Mouse (Mus musculus) liver, adult 2 months (tissue): Measurements from ENCODE around the gene Ccdc84. TPM values are rescaled to one million over a fixed set of nuclear protein-coding genes. Genes with fewer than 3 reads are reported as not detected.
A peak's percentile ranks its signal among the peaks of the same experiment; 100 is the strongest.

ENCODE experiments used
- DNase-seq: peaks from one replicate; pipeline ENCODE4 v3.0.0-alpha.2; 2011; ENCODE audit warnings: low read depth, low spot score; ENCODE audit errors: extremely low read depth
- H3K27ac ChIP-seq: fragments of 200-500 bp; replicated peaks from 2 replicates; pipeline ENCODE4 v1.5.1; 2012; ENCODE audit warnings: low read depth, mild to moderate bottlenecking, control low read depth, inconsistent platforms, low read length; ENCODE audit not compliant: insufficient read depth
- H3K27me3 ChIP-seq: fragments of 200-500 bp; 2 replicates; pipeline ENCODE4 v1.6.1; 2012; ENCODE audit warnings: mild to moderate bottlenecking, moderate library complexity, low read length, inconsistent platforms; ENCODE audit not compliant: control insufficient read depth, insufficient read depth
- H3K36me3 ChIP-seq: fragments of 200-500 bp; 2 replicates; pipeline ENCODE4 v1.6.1; 2012; ENCODE audit warnings: low read length, inconsistent platforms; ENCODE audit not compliant: control insufficient read depth, insufficient read depth
- H3K4me1 ChIP-seq: fragments of 200-500 bp; 2 replicates; pipeline ENCODE4 v1.6.1; 2011; ENCODE audit warnings: low read length; ENCODE audit not compliant: control insufficient read depth, insufficient read depth
- H3K4me3 ChIP-seq: fragments of 200-500 bp; 2 replicates; pipeline ENCODE4 v1.5.1; 2011; ENCODE audit warnings: low read depth, mild to moderate bottlenecking, control low read depth, low read length, moderate library complexity; ENCODE audit not compliant: insufficient read depth
- H3K79me2 ChIP-seq: fragments of 200-500 bp; 2 replicates; pipeline ENCODE4 v1.6.1; 2012; ENCODE audit warnings: inconsistent platforms, mild to moderate bottlenecking, low read length, moderate library complexity; ENCODE audit not compliant: control insufficient read depth, insufficient read depth
- H3K9ac ChIP-seq: fragments of 200-500 bp; 2 replicates; pipeline ENCODE4 v1.6.1; 2012; ENCODE audit warnings: low read depth, mild to moderate bottlenecking, control low read depth, inconsistent platforms, low read length
- CTCF ChIP-seq: fragments of 200-500 bp; IDR thresholded peaks from 2 replicates; pipeline ENCODE4 v1.5.1; 2011; ENCODE audit warnings: low read depth, low read length, control low read depth
- POLR2A ChIP-seq: fragments of 200-500 bp; IDR thresholded peaks from 2 replicates; pipeline ENCODE4 v1.6.1; 2011; ENCODE audit warnings: low read length, control low read depth; ENCODE audit not compliant: insufficient read depth; ENCODE audit errors: extremely low read depth
- WGBS: fragments of 180-500 bp; shearing (Covaris S2); methylation state at CpG from one replicate; pipeline ENCODE4 v1.1.7; 2018; 5-methylcytosine and 5-hydroxymethylcytosine counted together
- polyA plus RNA-seq: library from polyadenylated mRNA; depleted of rRNA; stranded (reverse); fragments of >200 nt; gene quantifications from 2 replicates; pipeline ENCODE4 v1.2.3, GENCODE M21; 2012
- total RNA-seq: library from RNA; depleted of rRNA; stranded (reverse); fragments of >200 nt; gene quantifications from 2 replicates; pipeline ENCODE4 v1.2.3, GENCODE M21; 2014

Ccdc84 gene
- total and polyA plus RNA-seq, 2 experiments: 8.8 to 22.0 TPM

DNA sequence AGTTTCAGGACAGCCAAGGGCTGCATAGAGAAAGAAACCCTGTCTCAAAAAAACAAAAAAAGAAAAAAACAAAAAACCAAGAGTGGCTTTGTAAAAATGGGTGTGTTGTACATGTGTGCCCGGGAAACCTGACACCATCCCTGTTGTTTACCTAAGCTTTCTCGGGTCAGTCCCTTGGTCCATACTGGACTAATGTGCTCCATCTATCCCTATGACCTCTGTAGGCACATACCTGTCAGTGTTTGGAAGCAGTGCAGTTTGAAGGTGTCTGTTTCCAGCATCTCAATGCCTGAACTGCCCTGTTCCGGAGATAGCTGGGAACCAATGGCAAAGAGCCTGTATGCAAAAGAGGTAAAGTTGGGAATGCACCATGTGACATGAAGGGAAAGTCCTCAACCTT, 13.4 kb downstream of the Ccdc84 start:
- H3K4me3 ChIP-seq: no peak overlapping the region
- WGBS: 33% methylated on average over 3 of the region's 3 CpGs
- no peaks in the 10 kb centered on the region for H3K27me3 ChIP-seq
- peaks cover 3% of the 10 kb centered on the region; the same call in 1 of the 2 replicates for H3K79me2 ChIP-seq
- peaks cover 38% of the 10 kb centered on the region for H3K36me3 ChIP-seq
- H3K4me1 ChIP-seq: peaks cover 29% of the 10 kb centered on the region
- H3K9ac ChIP-seq: no peak overlapping the region
- peak overlapping the region; percentile 57 for H3K27ac ChIP-seq
- DNase-seq: peak; percentile 75
- TF ChIP-seq POLR2A: no peak
- no peak for TF ChIP-seq CTCF

DNA sequence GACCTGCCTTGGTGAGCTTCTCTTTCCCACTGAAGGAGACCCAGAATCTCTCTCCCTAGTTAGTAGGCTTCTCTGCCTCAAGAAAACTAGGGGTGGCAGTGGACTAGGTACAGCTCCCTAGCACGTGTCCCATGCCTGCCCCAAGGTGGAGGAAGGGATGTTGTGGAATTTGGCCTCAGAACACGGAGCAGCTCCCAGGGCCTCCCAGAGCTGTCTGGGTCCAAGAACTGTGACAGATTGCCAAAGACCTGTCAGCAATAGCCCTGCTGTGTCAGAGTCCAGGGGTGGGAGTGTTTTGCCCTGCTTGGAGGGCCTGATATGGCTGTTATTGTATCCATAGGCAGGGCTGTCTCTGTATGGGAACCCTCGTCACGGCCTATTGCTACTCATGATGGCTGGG, 17.3 kb downstream of the Ccdc84 start:
- peaks cover 27% of the 10 kb centered on the region for H3K36me3 ChIP-seq
- WGBS: 26% methylated on average over 4 of the region's 4 CpGs
- DNase-seq: peak; percentile 96
- H3K79me2 ChIP-seq: peaks cover 13% of the 10 kb centered on the region
- H3K9ac ChIP-seq: peak overlapping the region; percentile 94
- H3K27me3 ChIP-seq: no peaks in the 10 kb centered on the region
- H3K27ac ChIP-seq: peak overlapping the region; percentile 96
- peaks cover 26% of the 10 kb centered on the region for H3K4me1 ChIP-seq
- TF ChIP-seq CTCF (no peak), POLR2A (no peak)
- H3K4me3 ChIP-seq: no peak overlapping the region; the same call in 1 of the 2 replicates

- Histone ChIP-seq H3K27me3 (no peaks in the 10 kb centered on the region), H3K79me2 (peaks cover 13% of the 10 kb centered on the region), H3K36me3 (peaks cover 27% of the 10 kb centered on the region), H3K27ac (peak overlapping the region; percentile 96), H3K9ac (peak overlapping the region; percentile 94), H3K4me1 (peaks cover 23% of the 10 kb centered on the region), H3K4me3 (peak overlapping the region; percentile 95)
- peak; percentile 89 for DNase-seq
- WGBS: 31% methylated on average over 6 of the region's 6 CpGs
- TF ChIP-seq CTCF (no peak), POLR2A (peak; percentile 52; the same call in 1 of the 2 replicates)
These were observed 18.6 kb downstream of the Ccdc84 start for GRCm38 (mm10) chr9:44399795-44400114.

DNA sequence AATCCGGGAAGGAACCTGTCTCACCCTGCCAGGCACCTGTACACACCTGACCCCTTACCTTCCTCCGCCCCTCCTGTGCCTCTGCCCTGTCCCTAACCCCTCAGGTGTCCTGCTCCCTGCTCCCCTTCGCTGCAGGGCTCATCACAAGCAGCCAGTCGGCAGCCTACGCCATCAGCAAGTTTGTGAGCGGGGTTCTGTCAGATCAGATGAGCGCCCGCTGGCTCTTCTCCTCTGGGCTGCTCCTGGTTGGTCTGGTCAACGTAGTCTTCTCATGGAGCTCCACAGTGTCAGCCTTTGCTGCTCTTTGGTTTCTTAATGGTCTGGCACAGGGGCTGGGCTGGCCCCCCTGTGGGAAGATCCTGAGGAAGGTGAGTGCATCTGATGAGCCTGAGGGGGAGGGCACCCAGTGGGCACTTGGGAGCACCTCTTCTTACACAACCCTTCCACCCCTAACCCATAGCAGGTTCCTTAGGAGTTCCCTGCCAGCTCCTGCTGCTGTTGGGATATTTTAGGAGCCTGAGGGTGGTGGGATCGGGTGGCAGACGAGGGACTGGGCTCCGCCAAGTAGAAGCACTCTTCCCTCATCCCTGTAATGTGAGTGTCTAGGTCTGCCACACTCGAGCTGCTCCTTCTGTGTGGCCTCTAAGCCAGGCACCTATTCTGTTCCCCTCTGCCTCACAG, 19.1 kb downstream of the Ccdc84 start:
- H3K9ac ChIP-seq: peak overlapping the region; percentile 94
- peaks cover 25% of the 10 kb centered on the region for H3K36me3 ChIP-seq
- H3K4me1 ChIP-seq: peaks cover 23% of the 10 kb centered on the region
- DNase-seq: no peak
- H3K27ac ChIP-seq: peak overlapping the region; percentile 96
- 30% methylated on average over 13 of the region's 13 CpGs for WGBS
- H3K27me3 ChIP-seq: no peaks in the 10 kb centered on the region
- no peak for TF ChIP-seq CTCF
- TF ChIP-seq POLR2A: 0 out of 2 replicates have a peak, but pooled peaks have one; percentile 2
- H3K79me2 ChIP-seq: peaks cover 13% of the 10 kb centered on the region
- peak overlapping the region; percentile 95 for H3K4me3 ChIP-seq

GRCm38 (mm10) chr9:44398551-44398950, 19.8 kb downstream of the Ccdc84 start:
- Histone ChIP-seq H3K27ac (peak overlapping the region; percentile 96), H3K4me1 (peaks cover 19% of the 10 kb centered on the region), H3K36me3 (peaks cover 18% of the 10 kb centered on the region), H3K9ac (peak overlapping the region; percentile 94), H3K4me3 (peak overlapping the region; percentile 95), H3K27me3 (no peaks in the 10 kb centered on the region), H3K79me2 (peaks cover 13% of the 10 kb centered on the region)
- WGBS: 26% methylated on average over 9 of the region's 9 CpGs
- TF ChIP-seq CTCF (no peak), POLR2A (no peak)
- DNase-seq: peak; percentile 60

- Histone ChIP-seq H3K4me1 (peaks cover 19% of the 10 kb centered on the region), H3K9ac (peak overlapping the region; percentile 94), H3K27ac (peak overlapping the region; percentile 96), H3K36me3 (peaks cover 13% of the 10 kb centered on the region; the same call in 1 of the 2 replicates), H3K4me3 (peak overlapping the region; percentile 95), H3K27me3 (no peaks in the 10 kb centered on the region), H3K79me2 (peaks cover 13% of the 10 kb centered on the region)
- 16% methylated on average over 4 of the region's 4 CpGs for WGBS
- TF ChIP-seq POLR2A: peak; percentile 90
- peak; percentile 21; the same call in 1 of the 2 replicates for TF ChIP-seq CTCF
- DNase-seq: peak; percentile 93
These were observed 20.3 kb downstream of the Ccdc84 start for GRCm38 (mm10) chr9:44398087-44398486.
